Mouse (Mus musculus): ENCODE results near the gene Naxe. TPM values are rescaled to one million over a fixed set of nuclear protein-coding genes. Genes with fewer than 3 reads are reported as not detected.

Gene Naxe
- 87.8 and 101 TPM in 2 replicates for polyA plus RNA-seq (2012; rRNA removed)

GRCm38 (mm10) chr3:88057902-88058696, at the start of gene Naxe:
TSS of gene Naxe (minus strand) at chr3:88058495.
- peak; percentile 95 for DNase-seq (ENCODE audit: low read depth)
- TF ChIP-seq POLR2A (IDR thresholded peaks at IDR 0.05; ENCODE audit: borderline replicate concordance, extremely low read depth, insufficient read depth, insufficient read length, poor library complexity, severe bottlenecking), result peak; percentile 96
- TF ChIP-seq CTCF (IDR thresholded peaks at IDR 0.05; ENCODE audit: borderline replicate concordance, extremely low read depth, insufficient read depth, insufficient read length), result no peak

- TF ChIP-seq CTCF (IDR thresholded peaks at IDR 0.05; ENCODE audit: borderline replicate concordance, extremely low read depth, insufficient read depth, insufficient read length), result no peak
- TF ChIP-seq POLR2A (IDR thresholded peaks at IDR 0.05; ENCODE audit: borderline replicate concordance, extremely low read depth, insufficient read depth, insufficient read length, poor library complexity, severe bottlenecking), result no peak
- no peak for DNase-seq (ENCODE audit: low read depth)
Observed at GRCm38 (mm10) chr3:88106126-88106525, 47.8 kb upstream of the Naxe start.

- no peak for DNase-seq (ENCODE audit: low read depth)
- no peak for TF ChIP-seq POLR2A (IDR thresholded peaks at IDR 0.05; ENCODE audit: borderline replicate concordance, extremely low read depth, insufficient read depth, insufficient read length, poor library complexity, severe bottlenecking)
Observed at GRCm38 (mm10) chr3:88102611-88103010, 44.3 kb upstream of the Naxe start.

GRCm38 (mm10) chr3:88102196-88102595, 43.9 kb upstream of the Naxe start:
- no peak for TF ChIP-seq POLR2A (IDR thresholded peaks at IDR 0.05; ENCODE audit: borderline replicate concordance, extremely low read depth, insufficient read depth, insufficient read length, poor library complexity, severe bottlenecking)
- TF ChIP-seq CTCF (IDR thresholded peaks at IDR 0.05; ENCODE audit: borderline replicate concordance, extremely low read depth, insufficient read depth, insufficient read length), result no peak

GRCm38 (mm10) chr3:88101736-88102135, 43.4 kb upstream of the Naxe start:
- TF ChIP-seq POLR2A (IDR thresholded peaks at IDR 0.05; ENCODE audit: borderline replicate concordance, extremely low read depth, insufficient read depth, insufficient read length, poor library complexity, severe bottlenecking), result no peak
- TF ChIP-seq CTCF (IDR thresholded peaks at IDR 0.05; ENCODE audit: borderline replicate concordance, extremely low read depth, insufficient read depth, insufficient read length), result no peak
- no peak for DNase-seq (ENCODE audit: low read depth)

More at GRCm38 (mm10) chr3:88102196-88102595, 43.9 kb upstream of the Naxe start:
- DNase-seq (ENCODE audit: low read depth), result no peak

GRCm38 (mm10) chr3:88100251-88100650, 42.0 kb upstream of the Naxe start:
- no peak for TF ChIP-seq POLR2A (IDR thresholded peaks at IDR 0.05; ENCODE audit: borderline replicate concordance, extremely low read depth, insufficient read depth, insufficient read length, poor library complexity, severe bottlenecking)
- no peak for TF ChIP-seq CTCF (IDR thresholded peaks at IDR 0.05; ENCODE audit: borderline replicate concordance, extremely low read depth, insufficient read depth, insufficient read length)
- DNase-seq (ENCODE audit: low read depth), result peak; percentile 40

GRCm38 (mm10) chr3:88097666-88098065, 39.4 kb upstream of the Naxe start:
- TF ChIP-seq CTCF (IDR thresholded peaks at IDR 0.05; ENCODE audit: borderline replicate concordance, extremely low read depth, insufficient read depth, insufficient read length) (no peak), POLR2A (IDR thresholded peaks at IDR 0.05; ENCODE audit: borderline replicate concordance, extremely low read depth, insufficient read depth, insufficient read length, poor library complexity, severe bottlenecking) (no peak)
- no peak for DNase-seq (ENCODE audit: low read depth)

- TF ChIP-seq POLR2A (IDR thresholded peaks at IDR 0.05; ENCODE audit: borderline replicate concordance, extremely low read depth, insufficient read depth, insufficient read length, poor library complexity, severe bottlenecking) (no peak), CTCF (IDR thresholded peaks at IDR 0.05; ENCODE audit: borderline replicate concordance, extremely low read depth, insufficient read depth, insufficient read length) (no peak)
- peak; percentile 38 for DNase-seq (ENCODE audit: low read depth)
Observed at GRCm38 (mm10) chr3:88094126-88094525, 35.8 kb upstream of the Naxe start.

- TF ChIP-seq POLR2A (IDR thresholded peaks at IDR 0.05; ENCODE audit: borderline replicate concordance, extremely low read depth, insufficient read depth, insufficient read length, poor library complexity, severe bottlenecking) (no peak), CTCF (IDR thresholded peaks at IDR 0.05; ENCODE audit: borderline replicate concordance, extremely low read depth, insufficient read depth, insufficient read length) (no peak)
- DNase-seq (ENCODE audit: low read depth), result no peak
Observed at GRCm38 (mm10) chr3:88090616-88091015, 32.3 kb upstream of the Naxe start.

GRCm38 (mm10) chr3:88090106-88090505, 31.8 kb upstream of the Naxe start:
- no peak for DNase-seq (ENCODE audit: low read depth)
- TF ChIP-seq POLR2A (IDR thresholded peaks at IDR 0.05; ENCODE audit: borderline replicate concordance, extremely low read depth, insufficient read depth, insufficient read length, poor library complexity, severe bottlenecking) (no peak), CTCF (IDR thresholded peaks at IDR 0.05; ENCODE audit: borderline replicate concordance, extremely low read depth, insufficient read depth, insufficient read length) (no peak)

- TF ChIP-seq POLR2A (IDR thresholded peaks at IDR 0.05; ENCODE audit: borderline replicate concordance, extremely low read depth, insufficient read depth, insufficient read length, poor library complexity, severe bottlenecking) (no peak), CTCF (IDR thresholded peaks at IDR 0.05; ENCODE audit: borderline replicate concordance, extremely low read depth, insufficient read depth, insufficient read length) (peak; percentile 45; the same call in 1 of the 2 replicates)
- DNase-seq (ENCODE audit: low read depth), result peak; percentile 47
Observed at GRCm38 (mm10) chr3:88087688-88088087, 29.4 kb upstream of the Naxe start.

GRCm38 (mm10) chr3:88085459-88085858, 27.2 kb upstream of the Naxe start:
- TF ChIP-seq POLR2A (IDR thresholded peaks at IDR 0.05; ENCODE audit: borderline replicate concordance, extremely low read depth, insufficient read depth, insufficient read length, poor library complexity, severe bottlenecking) (no peak), CTCF (IDR thresholded peaks at IDR 0.05; ENCODE audit: borderline replicate concordance, extremely low read depth, insufficient read depth, insufficient read length) (no peak)
- no peak for DNase-seq (ENCODE audit: low read depth)
